Mouse (Mus musculus) erythroblast, embryonic 14.5 days (primary cell): ENCODE results near the gene Ankrd23. TPM values are rescaled to one million over a fixed set of nuclear protein-coding genes. Genes with fewer than 3 reads are reported as not detected.
A peak's percentile ranks its signal among the peaks of the same experiment; 100 is the strongest.

Experiments
- H3K27me3 ChIP-seq: 2 replicates; pipeline ENCODE4 v1.6.1; 2012; ENCODE audit warnings: inconsistent platforms; ENCODE audit not compliant: control insufficient read depth
- H3K36me3 ChIP-seq: 2 replicates; pipeline ENCODE4 v1.6.1; 2012; ENCODE audit warnings: mild to moderate bottlenecking, inconsistent platforms; ENCODE audit not compliant: control insufficient read depth
- H3K4me1 ChIP-seq: 2 replicates; pipeline ENCODE4 v1.6.1; 2012; ENCODE audit warnings: inconsistent platforms; ENCODE audit not compliant: control insufficient read depth
- H3K4me3 ChIP-seq: replicated peaks from 2 replicates; pipeline ENCODE3; 2012; ENCODE audit warnings: moderate library complexity, mild to moderate bottlenecking, inconsistent platforms
- H3K9me3 ChIP-seq: 2 replicates; pipeline ENCODE4 v1.6.1; 2012; ENCODE audit warnings: low read length, inconsistent platforms, mixed read lengths; ENCODE audit not compliant: control insufficient read depth
- GATA1 ChIP-seq: IDR thresholded peaks from 2 replicates; pipeline ENCODE4 v1.6.1; 2012; ENCODE audit warnings: low read length, inconsistent platforms, mixed read lengths
- TAL1 ChIP-seq: IDR thresholded peaks from 3 replicates; pipeline ENCODE4 v1.6.1; 2012; ENCODE audit warnings: low read length, inconsistent platforms, mixed read lengths
- polyA plus RNA-seq: library from polyadenylated mRNA; stranded (reverse); fragments of >175 nt; gene quantifications from 2 replicates; pipeline ENCODE4 v1.2.3, GENCODE M21; 2012

Ankrd23 gene
- polyA plus RNA-seq, 1 experiment: 0.11 TPM

DNA sequence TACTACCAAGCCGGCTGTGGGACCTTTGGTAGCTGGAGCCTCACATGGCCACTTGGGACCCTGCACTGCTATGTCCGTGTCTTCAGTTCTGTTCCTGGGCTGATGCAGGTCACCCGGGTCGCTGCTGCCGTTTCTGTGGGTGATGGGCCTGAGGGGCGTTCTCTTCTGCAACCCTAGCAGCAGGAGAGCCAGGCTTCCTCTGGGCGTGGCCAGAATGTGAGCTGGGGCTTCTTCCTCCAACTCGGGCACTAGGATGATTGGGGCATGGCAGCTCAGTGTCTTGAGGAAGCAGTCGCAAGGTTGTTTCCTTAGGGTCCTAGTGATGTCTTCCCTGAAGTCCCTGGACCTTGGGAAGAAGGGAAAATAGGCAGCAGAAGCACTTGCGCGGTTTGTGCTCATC lies 17.1 kb downstream of the Ankrd23 start:
- Histone ChIP-seq H3K4me1 (peaks cover 6% of the 10 kb centered on the region), H3K27me3 (no peaks in the 10 kb centered on the region), H3K9me3 (no peaks in the 10 kb centered on the region), H3K4me3 (no peak overlapping the region), H3K36me3 (peaks cover 92% of the 10 kb centered on the region)
- TF ChIP-seq TAL1: no peak
- no peak for TF ChIP-seq GATA1

DNA sequence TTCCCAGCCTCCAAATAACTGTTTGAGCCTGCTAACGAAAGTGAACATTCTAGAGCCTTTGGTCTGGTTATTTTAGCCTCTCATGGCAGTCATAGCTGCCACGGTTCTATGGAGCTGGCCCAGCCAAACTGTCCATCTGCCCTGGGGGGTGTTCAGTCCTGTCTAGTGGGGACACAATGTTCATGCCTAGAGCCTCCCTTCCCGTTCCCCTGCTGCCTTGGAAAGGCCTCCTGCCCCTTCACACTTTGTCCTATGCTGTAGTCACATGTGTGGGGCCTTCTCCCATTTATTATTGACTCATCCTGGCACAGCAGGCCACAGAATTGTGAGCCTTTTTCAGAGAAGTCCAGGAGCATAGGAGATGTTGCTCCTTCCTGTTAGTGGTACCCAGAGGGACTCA lies 18.4 kb downstream of the Ankrd23 start:
- Histone ChIP-seq H3K4me3 (no peak overlapping the region), H3K27me3 (no peaks in the 10 kb centered on the region), H3K9me3 (no peaks in the 10 kb centered on the region), H3K4me1 (peaks cover 18% of the 10 kb centered on the region), H3K36me3 (peaks cover 84% of the 10 kb centered on the region)
- no peak for TF ChIP-seq GATA1
- TF ChIP-seq TAL1: no peak

DNA sequence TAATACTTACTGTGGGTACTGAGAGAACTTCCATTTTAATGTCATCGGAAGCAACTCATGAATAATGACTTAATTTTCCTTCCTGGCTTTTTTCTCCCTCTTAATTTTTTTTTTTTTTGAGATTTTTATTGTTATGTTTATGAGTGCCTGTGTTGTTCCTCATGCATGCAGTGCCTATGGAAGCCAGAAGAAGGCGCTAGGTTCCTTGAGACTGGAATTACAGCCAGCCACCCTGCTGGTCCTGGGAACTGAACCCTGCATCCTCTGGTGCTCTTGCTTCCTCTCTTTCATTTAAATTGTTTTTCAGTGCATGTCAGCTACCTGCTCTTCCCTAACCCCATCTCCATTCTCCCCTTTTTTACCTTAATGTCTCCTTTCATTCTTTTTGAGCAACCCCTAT lies 23.0 kb downstream of the Ankrd23 start:
- peaks cover 33% of the 10 kb centered on the region for H3K4me1 ChIP-seq
- H3K4me3 ChIP-seq: peak overlapping the region; percentile 88
- H3K9me3 ChIP-seq: no peaks in the 10 kb centered on the region
- peaks cover 40% of the 10 kb centered on the region for H3K36me3 ChIP-seq
- no peaks in the 10 kb centered on the region for H3K27me3 ChIP-seq
- no peak for TF ChIP-seq GATA1
- TF ChIP-seq TAL1: no peak

DNA sequence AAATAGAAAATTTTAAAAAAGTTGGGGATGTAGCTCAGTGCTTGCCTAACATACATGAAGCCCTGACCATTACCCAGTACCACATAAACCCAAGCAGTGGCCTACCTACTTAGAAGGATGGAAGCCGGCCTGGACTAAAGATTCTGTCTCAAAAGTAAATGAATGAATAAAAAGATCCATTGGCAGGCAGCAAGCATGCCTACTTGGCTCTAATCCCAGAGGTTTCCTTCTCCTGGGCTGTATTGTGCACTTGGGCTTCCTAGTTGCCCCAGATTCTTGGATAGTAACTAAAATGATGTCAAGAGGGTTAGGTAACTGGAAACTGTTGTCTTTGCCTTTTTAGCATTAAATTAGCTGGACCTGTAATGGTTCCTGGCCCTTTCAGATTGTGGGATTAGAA lies 23.4 kb downstream of the Ankrd23 start:
- Histone ChIP-seq H3K4me1 (peaks cover 33% of the 10 kb centered on the region), H3K9me3 (no peaks in the 10 kb centered on the region), H3K36me3 (peaks cover 36% of the 10 kb centered on the region), H3K4me3 (peak overlapping the region; percentile 88), H3K27me3 (no peaks in the 10 kb centered on the region)
- TF ChIP-seq TAL1: no peak
- TF ChIP-seq GATA1: no peak

DNA sequence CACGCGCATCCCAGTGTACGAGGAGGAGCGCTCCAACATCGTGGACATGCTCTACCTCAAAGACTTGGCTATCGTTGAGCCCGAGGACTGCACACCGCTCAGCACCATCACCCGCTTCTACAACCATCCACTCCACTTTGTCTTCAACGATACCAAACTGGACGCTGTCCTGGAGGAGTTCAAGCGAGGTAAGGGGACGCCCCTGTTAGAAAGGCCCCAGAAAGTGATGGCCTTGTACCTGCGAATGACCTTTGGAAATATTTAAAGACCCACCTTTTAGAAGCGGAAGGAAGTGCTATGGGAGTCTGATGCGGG lies 23.8 kb downstream of the Ankrd23 start:
- peaks cover 32% of the 10 kb centered on the region for H3K36me3 ChIP-seq
- peaks cover 33% of the 10 kb centered on the region for H3K4me1 ChIP-seq
- no peak for TF ChIP-seq TAL1
- TF ChIP-seq GATA1: no peak

DNA sequence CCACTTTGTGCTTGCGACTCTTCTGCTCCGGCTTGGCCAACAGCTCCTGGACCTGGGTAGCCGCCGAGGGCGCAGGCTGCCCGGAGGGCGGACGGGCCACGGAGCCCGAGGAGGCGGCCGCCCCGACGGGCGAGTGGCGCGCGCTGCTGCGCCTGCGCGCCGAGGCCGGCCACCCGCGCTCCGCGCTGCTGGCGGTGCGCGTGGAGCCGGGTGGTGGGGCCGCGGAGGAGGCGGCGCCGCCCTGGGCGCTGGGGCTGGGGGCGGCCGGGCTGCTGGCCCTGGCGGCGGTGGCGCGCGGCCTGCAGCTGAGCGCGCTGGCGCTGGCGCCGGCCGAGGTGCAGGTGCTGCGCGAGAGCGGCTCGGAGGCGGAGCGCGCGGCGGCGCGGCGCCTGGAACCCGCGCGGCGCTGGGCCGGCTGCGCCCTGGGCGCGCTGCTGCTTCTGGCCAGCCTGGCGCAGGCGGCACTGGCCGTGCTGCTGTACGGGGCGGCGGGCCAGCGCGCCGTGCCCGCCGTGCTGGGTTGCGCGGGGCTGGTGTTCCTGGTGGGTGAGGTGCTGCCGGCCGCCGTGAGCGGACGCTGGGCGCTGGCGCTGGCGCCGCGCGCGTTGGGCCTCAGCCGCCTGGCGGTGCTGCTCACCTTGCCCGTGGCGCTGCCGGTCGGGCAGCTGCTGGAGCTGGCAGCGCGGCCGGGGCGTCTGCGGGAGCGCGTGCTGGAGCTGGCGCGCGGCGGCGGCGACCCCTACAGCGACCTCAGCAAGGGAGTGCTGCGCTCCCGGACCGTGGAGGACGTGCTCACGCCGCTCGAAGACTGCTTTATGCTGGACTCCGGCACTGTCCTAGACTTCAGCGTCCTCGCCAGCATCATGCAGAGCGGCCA lies 24.4 kb downstream of the Ankrd23 start:
- Histone ChIP-seq H3K27me3 (no peaks in the 10 kb centered on the region), H3K4me1 (peaks cover 33% of the 10 kb centered on the region), H3K9me3 (no peaks in the 10 kb centered on the region), H3K4me3 (peak overlapping the region; percentile 88), H3K36me3 (peaks cover 30% of the 10 kb centered on the region)
- no peak for TF ChIP-seq TAL1
- TF ChIP-seq GATA1: no peak

More for the DNA sequence above, 23.8 kb downstream of the Ankrd23 start:
- H3K27me3 ChIP-seq: no peaks in the 10 kb centered on the region
- peak overlapping the region; percentile 88 for H3K4me3 ChIP-seq
- no peaks in the 10 kb centered on the region for H3K9me3 ChIP-seq

DNA sequence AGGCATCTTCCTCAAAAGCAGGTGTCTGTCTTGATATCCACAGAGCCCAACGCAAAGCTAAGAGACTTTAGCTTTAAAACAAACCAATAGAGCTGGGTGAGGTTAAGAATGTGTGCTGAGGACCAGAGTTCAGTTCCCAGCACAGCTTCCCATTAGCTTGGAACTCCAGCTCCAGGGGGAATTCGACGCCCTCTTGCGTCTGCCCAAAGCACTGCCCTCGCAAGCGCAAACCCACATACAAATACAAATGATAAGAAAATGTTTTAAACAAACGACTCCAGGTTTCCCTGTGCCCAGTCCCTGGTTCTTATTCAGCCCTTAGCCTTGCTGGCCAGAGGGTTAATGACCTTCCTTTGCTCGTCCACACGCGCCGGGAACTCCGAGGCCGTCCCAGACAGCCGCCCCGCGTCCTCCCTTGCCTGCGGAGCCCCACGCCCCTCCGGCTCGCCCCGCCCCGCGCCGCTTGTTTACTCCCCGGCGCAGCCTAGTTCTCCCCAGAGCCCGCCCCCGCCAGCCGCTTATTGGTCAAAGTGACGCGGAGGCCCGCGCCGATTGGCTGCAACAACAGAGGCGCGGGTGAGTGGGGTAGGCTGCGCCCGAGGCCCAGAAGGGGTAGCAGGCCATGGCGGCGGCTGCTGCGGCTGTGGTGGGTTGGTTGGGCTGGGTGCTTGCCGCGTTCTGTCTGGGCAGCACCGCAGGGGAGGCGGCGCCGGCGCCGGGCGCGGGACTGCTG lies 25.2 kb downstream of the Ankrd23 start, which contains the start of gene Cnnm3:
Gene Cnnm3 (plus strand): TSS at position 579 of the 733 bp plus-strand sequence.
- TF ChIP-seq GATA1 (no peak), TAL1 (no peak)
- no peaks in the 10 kb centered on the region for H3K9me3 ChIP-seq
- H3K4me1 ChIP-seq: peaks cover 33% of the 10 kb centered on the region
- H3K4me3 ChIP-seq: peak within 1 kb of the TSS; percentile 88
- H3K36me3 ChIP-seq: peaks cover 23% of the 10 kb centered on the region
- no peaks in the 10 kb centered on the region for H3K27me3 ChIP-seq

DNA sequence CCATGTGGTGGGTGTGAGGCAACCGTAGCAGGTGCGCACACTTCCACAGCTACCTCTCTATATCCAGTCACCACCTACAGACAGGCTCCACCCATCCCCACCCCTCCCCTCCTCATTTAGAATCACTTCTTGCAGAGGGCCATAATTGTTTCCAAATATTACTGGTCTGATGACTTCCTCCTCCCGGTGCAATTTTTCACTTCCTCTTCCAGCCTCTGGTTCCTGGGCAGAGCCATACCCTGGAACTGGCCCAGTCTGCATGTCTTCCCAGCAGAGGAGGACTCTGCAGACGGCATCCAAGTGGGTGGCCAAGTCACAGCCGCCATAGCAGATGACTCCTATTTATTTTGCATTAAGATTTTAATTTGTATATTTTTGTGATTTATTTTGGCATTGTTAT lies 28.4 kb downstream of the Ankrd23 start:
- no peak overlapping the region for H3K4me3 ChIP-seq
- H3K27me3 ChIP-seq: no peaks in the 10 kb centered on the region
- no peak for TF ChIP-seq TAL1
- peaks cover 2% of the 10 kb centered on the region for H3K36me3 ChIP-seq
- H3K9me3 ChIP-seq: no peaks in the 10 kb centered on the region
- H3K4me1 ChIP-seq: peaks cover 15% of the 10 kb centered on the region

DNA sequence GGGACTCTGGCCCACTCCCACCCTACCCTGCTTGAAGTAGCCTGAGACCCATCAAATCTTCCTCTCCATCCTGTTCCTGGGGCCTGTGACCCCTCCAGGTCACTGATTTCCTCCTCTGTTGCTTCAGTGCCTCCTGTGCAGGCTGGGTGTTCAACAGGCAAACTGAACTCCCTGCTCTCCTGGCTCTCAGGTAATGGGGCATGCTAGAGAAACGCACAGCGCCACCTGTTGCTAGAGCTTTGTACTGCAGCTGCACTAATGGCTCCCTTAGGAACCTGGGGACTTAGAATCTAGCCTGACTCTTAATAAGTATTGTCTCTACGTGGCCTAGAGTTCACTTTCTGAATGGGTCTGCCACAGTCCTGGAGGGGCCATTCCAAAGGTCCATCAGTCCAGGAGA lies 35.4 kb downstream of the Ankrd23 start:
- TF ChIP-seq GATA1: no peak
- Histone ChIP-seq H3K9me3 (no peaks in the 10 kb centered on the region), H3K36me3 (peaks cover 9% of the 10 kb centered on the region)

More for the DNA sequence above, 35.4 kb downstream of the Ankrd23 start:
- Histone ChIP-seq H3K4me1 (no peaks in the 10 kb centered on the region; the same call in 1 of the 2 replicates), H3K27me3 (no peaks in the 10 kb centered on the region), H3K4me3 (no peak overlapping the region)
